ENCODE assay signal across 8 mouse cellular contexts in the genomic region with DNA sequence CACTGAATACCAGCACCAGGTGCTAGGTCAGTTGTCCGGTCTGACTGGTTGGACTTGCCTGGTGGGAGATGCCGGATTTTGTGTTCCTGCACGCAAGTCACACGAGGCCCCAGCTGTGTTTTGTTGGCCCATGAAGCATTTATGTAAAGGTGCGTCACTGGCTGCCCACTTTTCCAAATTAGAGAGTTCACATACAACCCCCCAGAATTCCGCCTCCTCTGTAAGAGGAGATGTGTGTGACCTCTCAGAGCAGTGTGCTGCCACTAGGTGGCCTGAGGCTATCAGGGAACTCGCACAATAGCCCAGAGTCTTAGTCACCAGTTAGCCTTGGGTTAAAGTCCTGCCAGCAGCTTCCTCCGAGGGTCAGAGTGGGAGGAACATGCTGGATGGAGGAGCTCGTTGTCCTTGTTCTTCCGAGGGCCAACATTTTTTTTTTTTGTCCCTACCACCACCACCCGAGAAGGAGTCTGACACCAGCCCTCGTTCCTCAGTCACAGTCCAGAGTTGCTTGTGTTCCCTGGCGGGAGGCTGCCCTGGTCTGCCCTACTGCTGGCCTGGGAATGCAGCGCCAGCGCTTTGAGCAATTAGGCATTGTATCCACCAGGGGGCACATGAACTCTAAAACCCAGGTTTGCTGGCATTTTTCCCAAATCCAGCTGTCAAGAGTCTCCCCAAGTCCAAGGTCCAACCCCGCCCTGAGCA. TPM values are rescaled to one million over a fixed set of nuclear protein-coding genes. Genes with fewer than 3 reads are reported as not detected.
DNase-seq lines count a peak whose midpoint lies in the region; ATAC-seq and TF ChIP-seq lines count a peak whose summit lies in the region.

No protein-coding gene starts in this region.

- peak; percentile 55 for ATAC-seq in activated CD4-positive, CD25-positive, alpha-beta regulatory T cell, adult 4 months
- no peak; the same call in 1 of the 2 replicates for ATAC-seq in liver, embryonic 12.5 days
- peak; percentile 54; the same call in 1 of the 2 replicates for ATAC-seq in neural tube, embryonic 11.5 days (ENCODE audit: insufficient read depth, low FRiP score, low TSS enrichment)

- TF ChIP-seq CTCF in heart, adult 2 months (IDR thresholded peaks at IDR 0.05): peak; percentile 73

- H3K27me3 ChIP-seq in embryonic facial prominence, embryonic 10.5 days (replicated peaks; ENCODE audit: low read depth, poor library complexity, severe bottlenecking): peaks cover 40% of the 10 kb centered on the region
- no peaks in the 10 kb centered on the region for H3K27me3 ChIP-seq in heart, adult 2 months (ENCODE audit: control insufficient read depth, insufficient read depth, low read length)
- peaks cover 17% of the 10 kb centered on the region for H3K27me3 ChIP-seq in liver, embryonic 12.5 days (replicated peaks)
- no peaks in the 10 kb centered on the region for H3K27me3 ChIP-seq in neural tube, embryonic 11.5 days (ENCODE audit: control insufficient read depth, insufficient read depth, low read length)

- peak overlapping the region; percentile 50 for H3K4me2 ChIP-seq in liver, embryonic 12.5 days
- H3K4me2 ChIP-seq in neural tube, embryonic 11.5 days (ENCODE audit: low read depth): 0 out of 2 replicates have a peak overlapping the region, but pooled peaks have one; percentile 8

- no peaks in the 10 kb centered on the region for H3K79me2 ChIP-seq in heart, adult 2 months (replicated peaks; ENCODE audit: control insufficient read depth, insufficient read depth, low read length)

- H3K4me1 ChIP-seq in embryonic facial prominence, embryonic 10.5 days: peaks cover 49% of the 10 kb centered on the region
- peaks cover 20% of the 10 kb centered on the region for H3K4me1 ChIP-seq in heart, adult 2 months (ENCODE audit: control insufficient read depth, insufficient read depth, low read length)
- peaks cover 29% of the 10 kb centered on the region for H3K4me1 ChIP-seq in liver, embryonic 12.5 days
- H3K4me1 ChIP-seq in neural tube, embryonic 11.5 days (ENCODE audit: control insufficient read depth, insufficient read depth, low read length): 0 out of 2 replicates have a peak, but pooled peaks cover 2% of the 10 kb centered on the region

- TF ChIP-seq EP300 in heart, adult 2 months (IDR thresholded peaks at IDR 0.05; ENCODE audit: insufficient read depth, low read depth, low read length): peak; percentile 48; the same call in 1 of the 2 replicates

- no peak overlapping the region for H3K9ac ChIP-seq in heart, adult 2 months (ENCODE audit: low read depth, low read length)
- no peak overlapping the region for H3K9ac ChIP-seq in liver, embryonic 12.5 days
- no peak overlapping the region for H3K9ac ChIP-seq in neural tube, embryonic 11.5 days (ENCODE audit: low read length)

- DNase-seq in CD4-positive, CD25-positive, alpha-beta regulatory T cell, adult 2 months (ENCODE audit: low read depth, low spot score): peak; percentile 75
- DNase-seq in embryonic facial prominence, embryonic 10.5 days (ENCODE audit: low spot score): peak; percentile 85
- DNase-seq in heart, adult 2 months: peak; percentile 82 to 86
- peak; percentile 89 for DNase-seq in kidney, adult 18-20 months
- DNase-seq in neural tube, embryonic 11.5 days (ENCODE audit: low spot score): peak; percentile 82
- DNase-seq in thymus, postnatal 14 days: peak; percentile 51

- no peak for TF ChIP-seq POLR2A in heart, adult 2 months (IDR thresholded peaks at IDR 0.05; ENCODE audit: insufficient read depth, low read depth, low read length)

- H3K36me3 ChIP-seq in embryonic facial prominence, embryonic 10.5 days (replicated peaks): no peaks in the 10 kb centered on the region
- H3K36me3 ChIP-seq in heart, adult 2 months (ENCODE audit: control insufficient read depth, insufficient read depth, low read length): no peaks in the 10 kb centered on the region
- peaks cover 28% of the 10 kb centered on the region for H3K36me3 ChIP-seq in liver, embryonic 12.5 days
- H3K36me3 ChIP-seq in neural tube, embryonic 11.5 days (ENCODE audit: control insufficient read depth, insufficient read depth, low read length): no peaks in the 10 kb centered on the region

- peak overlapping the region; percentile 37 for H3K4me3 ChIP-seq in embryonic facial prominence, embryonic 10.5 days
- no peak overlapping the region for H3K4me3 ChIP-seq in heart, adult 2 months
- H3K4me3 ChIP-seq in liver, embryonic 12.5 days: no peak overlapping the region
- H3K4me3 ChIP-seq in neural tube, embryonic 11.5 days (ENCODE audit: low read depth, low read length): no peak overlapping the region

- intact Hi-C loops in heart, adult 2 months (cut with DNase I): loop anchor here (2.0 kb wide), 2 partner anchors 28 to 236 kb away; no protein-coding TSS in a partner anchor

- 12% methylated on average over 16 of the region's 16 CpGs for WGBS in embryonic facial prominence, embryonic 10.5 days
- WGBS in heart, adult 2 months: 24% methylated on average over 16 of the region's 16 CpGs
- 20% methylated on average over 16 of the region's 16 CpGs for WGBS in liver, embryonic 12.5 days (ENCODE audit: insufficient replicate concordance)
- 13% methylated on average over 16 of the region's 16 CpGs for WGBS in neural tube, embryonic 11.5 days

- peak overlapping the region; percentile 62 for H3K27ac ChIP-seq in embryonic facial prominence, embryonic 10.5 days (replicated peaks)
- H3K27ac ChIP-seq in heart, adult 2 months: peak overlapping the region; percentile 45
- no peak overlapping the region for H3K27ac ChIP-seq in liver, embryonic 12.5 days
- no peak overlapping the region for H3K27ac ChIP-seq in neural tube, embryonic 11.5 days (ENCODE audit: low read depth, low read length)

- no peaks in the 10 kb centered on the region for H3K9me3 ChIP-seq in embryonic facial prominence, embryonic 10.5 days
- no peaks in the 10 kb centered on the region for H3K9me3 ChIP-seq in liver, embryonic 12.5 days (replicated peaks)
- no peaks in the 10 kb centered on the region for H3K9me3 ChIP-seq in neural tube, embryonic 11.5 days (ENCODE audit: control insufficient read depth, low read length)

RNA-seq across cellular contexts. Expression of a gene that starts 6.1 kb away (rescaled TPM):
- not detected for polyA plus RNA-seq in activated CD4-positive, CD25-positive, alpha-beta regulatory T cell, adult 4 months (2017; shearing (Covaris generic))
- 8.8 and 9.4 TPM in 2 replicates for polyA plus RNA-seq in embryonic facial prominence, embryonic 10.5 days (2016; fragmentation: Nextera tagmentation; extraction: Ambion mirVana)
- not detected for total RNA-seq in heart, adult 2 months (2021)
- polyA plus RNA-seq in heart, adult 2 months (2012; rRNA removed): not detected in 2 replicates
- 0.23 and 0.25 TPM in 2 replicates for polyA plus RNA-seq in liver, embryonic 12.5 days (2016; fragmentation: Nextera tagmentation; extraction: Ambion mirVana)
- polyA plus RNA-seq in neural tube, embryonic 11.5 days (2014; fragmentation: Nextera tagmentation; extraction: Ambion mirVana): 11.5 and 11.8 TPM in 2 replicates

RNA-seq across cellular contexts. Expression of a gene that starts 6.5 kb away (rescaled TPM):
- polyA plus RNA-seq in activated CD4-positive, CD25-positive, alpha-beta regulatory T cell, adult 4 months (2017; shearing (Covaris generic)): 10 to 100 TPM in 1 of 2 experiments, 1 to 10 TPM in 1; 8.0 to 18.6 TPM
- 0.43 and 0.47 TPM in 2 replicates for polyA plus RNA-seq in embryonic facial prominence, embryonic 10.5 days (2016; fragmentation: Nextera tagmentation; extraction: Ambion mirVana)
- 1 to 10 TPM; 3.9 to 5.5 TPM for total RNA-seq in heart, adult 2 months (2021)
- polyA plus RNA-seq in heart, adult 2 months (2012; rRNA removed): 7.2 and 7.8 TPM in 2 replicates
- 13.3 and 13.6 TPM in 2 replicates for polyA plus RNA-seq in liver, embryonic 12.5 days (2016; fragmentation: Nextera tagmentation; extraction: Ambion mirVana)
- 0.27 and 0.76 TPM in 2 replicates for polyA plus RNA-seq in neural tube, embryonic 11.5 days (2014; fragmentation: Nextera tagmentation; extraction: Ambion mirVana)

RNA-seq across cellular contexts. Expression of a gene that starts 45.7 kb away (rescaled TPM):
- 1 to 10 TPM; 4.2 to 6.4 TPM for polyA plus RNA-seq in activated CD4-positive, CD25-positive, alpha-beta regulatory T cell, adult 4 months (2017; shearing (Covaris generic))
- polyA plus RNA-seq in embryonic facial prominence, embryonic 10.5 days (2016; fragmentation: Nextera tagmentation; extraction: Ambion mirVana): 7.3 and 7.6 TPM in 2 replicates
- total RNA-seq in heart, adult 2 months (2021): 100 to 1,000 TPM; 110 to 118 TPM
- polyA plus RNA-seq in heart, adult 2 months (2012; rRNA removed): 83.8 and 99.1 TPM in 2 replicates
- 11.7 TPM in 2 replicates for polyA plus RNA-seq in liver, embryonic 12.5 days (2016; fragmentation: Nextera tagmentation; extraction: Ambion mirVana)
- polyA plus RNA-seq in neural tube, embryonic 11.5 days (2014; fragmentation: Nextera tagmentation; extraction: Ambion mirVana): 9.7 and 11.5 TPM in 2 replicates

Comparison
In these comparisons a context has a peak if more than half of its experiments do, and no peak if none do; other contexts are left out.
1. H3K27ac ChIP-seq: peak in embryonic facial prominence, embryonic 10.5 days (single experiment) and heart, adult 2 months (single experiment); none in liver, embryonic 12.5 days (single experiment) and neural tube, embryonic 11.5 days (single experiment).
2. Peak in every context shown above with its lines, with median percentiles within 50 percentile points of each other: DNase-seq.